Mouse (Mus musculus) heart, embryonic 14.5 days (tissue): ENCODE measurements around the gene Oosp1. TPM values are rescaled to one million over a fixed set of nuclear protein-coding genes. Genes with fewer than 3 reads are reported as not detected.

ENCODE experiments used
- ATAC-seq: fragments of 200-750 bp; cut with Nextera tagmentation; 2 replicates; pipeline ENCODE4 v1.8.0; 2017; ENCODE audit warnings: low read depth, moderate TSS enrichment; ENCODE audit not compliant: insufficient number of reproducible peaks, insufficient read depth, low FRiP score
- H3K27ac ChIP-seq, 2 experiments: fragments of 200-500 bp in 1 of 2; fragments of 300-500 bp in 1 of 2; sonication (generic) in 1 of 2; replicated peaks in 1 of 2; 2 replicates each; pipeline ENCODE4 v1.5.1; 2012 to 2014; ENCODE audit warnings: low read depth in 2 of 2, low read length in 2 of 2, control low read depth in 1 of 2, mild to moderate bottlenecking in 1 of 2, mixed read lengths in 1 of 2; ENCODE audit not compliant: control insufficient read depth in 1 of 2, insufficient read depth in 1 of 2
- H3K27me3 ChIP-seq: fragments of 300-500 bp; sonication (generic); 2 replicates; pipeline ENCODE4 v1.6.1; 2014; ENCODE audit warnings: mild to moderate bottlenecking, low read length, control low read depth; ENCODE audit not compliant: control insufficient read depth, insufficient read depth
- H3K36me3 ChIP-seq: fragments of 300-500 bp; sonication (generic); 2 replicates; pipeline ENCODE4 v1.6.1; 2014; ENCODE audit warnings: mild to moderate bottlenecking, control low read depth, low read length, mixed read lengths; ENCODE audit not compliant: control insufficient read depth, insufficient read depth
- H3K4me1 ChIP-seq, 2 experiments: fragments of 200-500 bp in 1 of 2; fragments of 300-500 bp in 1 of 2; sonication (generic) in 1 of 2; 2 replicates each; pipeline ENCODE4 v1.6.1; 2012 to 2014; ENCODE audit warnings: low read length in 2 of 2, control low read depth in 1 of 2, mixed read lengths in 1 of 2; ENCODE audit not compliant: control insufficient read depth in 2 of 2, insufficient read depth in 2 of 2
- H3K4me2 ChIP-seq: fragments of 300-500 bp; sonication (generic); 2 replicates; pipeline ENCODE4 v1.6.1; 2014; ENCODE audit warnings: mild to moderate bottlenecking, low read length
- H3K4me3 ChIP-seq, 2 experiments: fragments of 200-500 bp in 1 of 2; fragments of 300-500 bp in 1 of 2; sonication (generic) in 1 of 2; 2 replicates each; pipeline ENCODE4 v1.5.1; 2012 to 2014; ENCODE audit warnings: low read length in 2 of 2, mild to moderate bottlenecking in 2 of 2, control low read depth in 1 of 2, low read depth in 1 of 2, moderate library complexity in 1 of 2; ENCODE audit not compliant: control insufficient read depth in 1 of 2, insufficient read depth in 1 of 2
- H3K9ac ChIP-seq: fragments of 300-500 bp; sonication (generic); 2 replicates; pipeline ENCODE4 v1.6.1; 2014; ENCODE audit warnings: mild to moderate bottlenecking, low read length
- H3K9me3 ChIP-seq: fragments of 300-500 bp; sonication (generic); 2 replicates; pipeline ENCODE4 v1.6.1; 2016; ENCODE audit warnings: low read length, control low read depth; ENCODE audit not compliant: control insufficient read depth
- WGBS: fragments of 180-500 bp; shearing (Covaris S2); extraction: QIAGEN DNeasy Blood & Tissue Kit; methylation state at CpG from one replicate; pipeline ENCODE4 v1.1.7; 2014; 5-methylcytosine and 5-hydroxymethylcytosine counted together
- polyA plus RNA-seq: library from polyadenylated mRNA; unstranded; fragments of >200 nt; fragmentation: Nextera tagmentation; extraction: Ambion mirVana; gene quantifications from 2 replicates; pipeline ENCODE4 v1.2.1, GENCODE M21; 2014

Oosp1 gene
- polyA plus RNA-seq, 1 experiment from 2014 or later: not detected

GRCm38 (mm10) chr19:11623551-11623950 lies 67.4 kb downstream of the Oosp1 start, which contains the start of gene Ms4a2:
Gene Ms4a2 (minus strand): TSS chr19:11623719.
- WGBS: 77% methylated on average over 2 of the region's 2 CpGs
- Histone ChIP-seq H3K4me1 (no peaks in the 10 kb centered on the region), H3K4me3 (no peak within 1 kb of the TSS)

GRCm38 (mm10) chr19:11617983-11618382 lies 73.0 kb downstream of the Oosp1 start:
- Histone ChIP-seq H3K4me1 (no peaks in the 10 kb centered on the region), H3K9ac (no peak overlapping the region), H3K4me3 (no peak overlapping the region), H3K27me3 (no peaks in the 10 kb centered on the region), H3K4me2 (no peak overlapping the region), H3K36me3 (no peaks in the 10 kb centered on the region), H3K27ac (no peak overlapping the region), H3K9me3 (no peaks in the 10 kb centered on the region)
- no peak for ATAC-seq

More at GRCm38 (mm10) chr19:11623551-11623950, 67.4 kb downstream of the Oosp1 start, which contains the start of gene Ms4a2:
- Histone ChIP-seq H3K4me2 (no peak within 1 kb of the TSS), H3K9ac (no peak within 1 kb of the TSS), H3K27me3 (no peaks in the 10 kb centered on the region), H3K36me3 (no peaks in the 10 kb centered on the region), H3K27ac (no peak within 1 kb of the TSS), H3K9me3 (no peaks in the 10 kb centered on the region)
- ATAC-seq: no peak

Other genes starting within 250 kb of the Oosp1 start
- not detected in 2 replicates for gene Ms4a4b, start 247.6 kb downstream of the Oosp1 start, polyA plus RNA-seq
- 4.6 and 5.6 TPM in 2 replicates for gene Ms4a6c, start 221.8 kb downstream of the Oosp1 start, polyA plus RNA-seq
- not detected in 2 replicates for gene Gm8369, start 205.2 kb downstream of the Oosp1 start, polyA plus RNA-seq
- 3.1 and 3.5 TPM in 2 replicates for gene Ms4a6b, start 174.6 kb downstream of the Oosp1 start, polyA plus RNA-seq
- 0.47 and 0.69 TPM in 2 replicates for gene Ms4a4d, start 154.3 kb downstream of the Oosp1 start, polyA plus RNA-seq
- 3.4 TPM in 2 replicates for gene Ms4a6d, start 86.3 kb downstream of the Oosp1 start, polyA plus RNA-seq
- 0.15 TPM in 1 of 2 replicates, not detected in the other for gene Ms4a2, start 67.4 kb downstream of the Oosp1 start, polyA plus RNA-seq
- not detected in 2 replicates for gene Ms4a3, start 50.3 kb downstream of the Oosp1 start, polyA plus RNA-seq
- gene Oosp2, start 30.6 kb downstream of the Oosp1 start, polyA plus RNA-seq: not detected in 2 replicates
- gene Oosp3, start 5.9 kb upstream of the Oosp1 start, polyA plus RNA-seq: not detected in 2 replicates
- gene Gif, start 56.4 kb upstream of the Oosp1 start, polyA plus RNA-seq: not detected in 2 replicates
- gene Mrpl16, start 79.2 kb upstream of the Oosp1 start, polyA plus RNA-seq: 79.1 and 80.3 TPM in 2 replicates
- gene Stx3, start 128.3 kb upstream of the Oosp1 start, polyA plus RNA-seq: 5.8 and 7.0 TPM in 2 replicates
- gene Olfr1417, start 148.1 kb upstream of the Oosp1 start, polyA plus RNA-seq: 0.12 TPM in 1 of 2 replicates, not detected in the other
- gene Olfr1418, start 169.9 kb upstream of the Oosp1 start, polyA plus RNA-seq: not detected in 2 replicates
- not detected in 2 replicates for gene Olfr1419, start 184.0 kb upstream of the Oosp1 start, polyA plus RNA-seq
- 0.07 and 0.27 TPM in 2 replicates for gene Olfr1420, start 195.4 kb upstream of the Oosp1 start, polyA plus RNA-seq
- gene Patl1, start 221.2 kb upstream of the Oosp1 start, polyA plus RNA-seq: 19.0 and 21.2 TPM in 2 replicates